Mouse (Mus musculus) small intestine, adult 2 months (tissue): ENCODE measurements around the gene Iqcf1. TPM values are rescaled to one million over a fixed set of nuclear protein-coding genes. Genes with fewer than 3 reads are reported as not detected.

Source experiments
- H3K27ac ChIP-seq: fragments of 200-500 bp; 2 replicates; pipeline ENCODE4 v1.5.1; 2012; ENCODE audit warnings: low read depth, low read length, control low read depth, inconsistent platforms; ENCODE audit not compliant: insufficient read depth
- H3K27me3 ChIP-seq: fragments of 200-500 bp; 2 replicates; pipeline ENCODE4 v1.6.1; 2012; ENCODE audit warnings: mild to moderate bottlenecking, moderate library complexity, low read length, inconsistent platforms; ENCODE audit not compliant: control insufficient read depth, insufficient read depth
- H3K36me3 ChIP-seq: fragments of 200-500 bp; 2 replicates; pipeline ENCODE4 v1.6.1; 2012; ENCODE audit warnings: mild to moderate bottlenecking, low read length, control low read depth, inconsistent platforms; ENCODE audit not compliant: control insufficient read depth, insufficient read depth
- H3K4me1 ChIP-seq: fragments of 200-500 bp; 2 replicates; pipeline ENCODE4 v1.6.1; 2012; ENCODE audit warnings: low read length, inconsistent platforms, mixed read lengths; ENCODE audit not compliant: control insufficient read depth, insufficient read depth, insufficient read length
- H3K4me3 ChIP-seq: fragments of 200-500 bp; 2 replicates; pipeline ENCODE4 v1.5.1; 2012; ENCODE audit warnings: low read depth, mild to moderate bottlenecking, control low read depth, inconsistent platforms, low read length, moderate library complexity
- CTCF ChIP-seq: fragments of 200-500 bp; IDR thresholded peaks from 2 replicates; pipeline ENCODE4 v1.5.1; 2012; ENCODE audit warnings: low read depth, mild to moderate bottlenecking, control low read depth, inconsistent platforms, low read length, moderate library complexity, mixed read lengths; ENCODE audit not compliant: insufficient replicate concordance, insufficient read length; ENCODE audit errors: extremely low read depth
- POLR2A ChIP-seq: fragments of 200-500 bp; IDR thresholded peaks from 2 replicates; pipeline ENCODE4 v1.6.1; 2012; ENCODE audit warnings: low read depth, mild to moderate bottlenecking, control low read depth, inconsistent platforms, low read length, moderate library complexity
- WGBS: fragments of 180-500 bp; shearing (Covaris S2); methylation state at CpG from one replicate; pipeline ENCODE4 v1.1.7; 2018; 5-methylcytosine and 5-hydroxymethylcytosine counted together
- polyA plus RNA-seq: library from polyadenylated mRNA; depleted of rRNA; stranded (reverse); fragments of >200 nt; gene quantifications from 2 replicates; pipeline ENCODE4 v1.2.3, GENCODE M21; 2012

Iqcf1 gene
- polyA plus RNA-seq, 1 experiment = not detected

- H3K4me3 ChIP-seq = peak within 1 kb of the TSS; percentile 72
- WGBS = under 1% methylated on average over 41 of the region's 41 CpGs
- H3K36me3 ChIP-seq = peaks cover 7% of the 10 kb centered on the region
- peaks cover 24% of the 10 kb centered on the region for H3K4me1 ChIP-seq
- no peaks in the 10 kb centered on the region for H3K27me3 ChIP-seq
- no peak for TF ChIP-seq POLR2A
- TF ChIP-seq CTCF = peak; percentile 97
- H3K27ac ChIP-seq = peak within 1 kb of the TSS; percentile 73
These were observed 22.8 kb upstream of the Iqcf1 start, which contains the start of gene Parp3 for GRCm38 (mm10) chr9:106476924-106477484. Parp3 (minus strand) TSS chr9:106476949.

- Histone ChIP-seq H3K36me3 (peaks cover 8% of the 10 kb centered on the region), H3K27ac (no peak overlapping the region), H3K27me3 (no peaks in the 10 kb centered on the region), H3K4me1 (peaks cover 24% of the 10 kb centered on the region), H3K4me3 (peak overlapping the region; percentile 72)
- under 1% methylated on average over 16 of the region's 16 CpGs for whole genome bisulfite sequencing
- TF ChIP-seq CTCF (no peak), POLR2A (no peak)
These were observed 22.1 kb upstream of the Iqcf1 start for GRCm38 (mm10) chr9:106477649-106478048.

- no peak for TF ChIP-seq POLR2A
- no peak for TF ChIP-seq CTCF
- Histone ChIP-seq H3K4me3 (peak overlapping the region; percentile 72; the same call in 1 of the 2 replicates), H3K27ac (no peak overlapping the region), H3K27me3 (no peaks in the 10 kb centered on the region), H3K36me3 (peaks cover 12% of the 10 kb centered on the region), H3K4me1 (peaks cover 24% of the 10 kb centered on the region)
- whole genome bisulfite sequencing = 62% methylated on average over 9 of the region's 9 CpGs
These were observed 21.7 kb upstream of the Iqcf1 start for GRCm38 (mm10) chr9:106478101-106478500.

GRCm38 (mm10) chr9:106480541-106480940 is 19.2 kb upstream of the Iqcf1 start:
- Histone ChIP-seq H3K36me3 (peaks cover 31% of the 10 kb centered on the region), H3K4me3 (no peak overlapping the region), H3K27ac (no peak overlapping the region), H3K27me3 (no peaks in the 10 kb centered on the region), H3K4me1 (peaks cover 14% of the 10 kb centered on the region)
- WGBS = 94% methylated on average over 7 of the region's 7 CpGs
- no peak for TF ChIP-seq CTCF

- H3K4me1 ChIP-seq = peaks cover 11% of the 10 kb centered on the region; the same call in 1 of the 2 replicates
- H3K36me3 ChIP-seq = peaks cover 35% of the 10 kb centered on the region
- no peak overlapping the region for H3K4me3 ChIP-seq
- TF ChIP-seq POLR2A = no peak
- TF ChIP-seq CTCF = no peak
- no peak overlapping the region for H3K27ac ChIP-seq
- 76% methylated on average over 15 of the region's 15 CpGs for WGBS
- H3K27me3 ChIP-seq = no peaks in the 10 kb centered on the region
These were observed 18.7 kb upstream of the Iqcf1 start for GRCm38 (mm10) chr9:106481075-106481474.

- peaks cover 5% of the 10 kb centered on the region; the same call in 1 of the 2 replicates for H3K4me1 ChIP-seq
- peaks cover 38% of the 10 kb centered on the region for H3K36me3 ChIP-seq
- H3K27me3 ChIP-seq = no peaks in the 10 kb centered on the region
- H3K4me3 ChIP-seq = no peak overlapping the region
- H3K27ac ChIP-seq = no peak overlapping the region
- WGBS = 94% methylated on average over 13 of the region's 13 CpGs
- TF ChIP-seq CTCF = no peak
- no peak for TF ChIP-seq POLR2A
These were observed 18.1 kb upstream of the Iqcf1 start for GRCm38 (mm10) chr9:106481676-106482075.

GRCm38 (mm10) chr9:106482578-106483115 is 17.1 kb upstream of the Iqcf1 start:
- H3K4me3 ChIP-seq = no peak overlapping the region
- TF ChIP-seq CTCF (no peak), POLR2A (no peak)
- peaks cover 38% of the 10 kb centered on the region for H3K36me3 ChIP-seq
- peaks cover 5% of the 10 kb centered on the region; the same call in 1 of the 2 replicates for H3K4me1 ChIP-seq
- 88% methylated on average over 17 of the region's 17 CpGs for WGBS
- H3K27me3 ChIP-seq = no peaks in the 10 kb centered on the region
- H3K27ac ChIP-seq = no peak overlapping the region
